Mouse (Mus musculus): Measurements from ENCODE around the gene Ksr2.

DNA sequence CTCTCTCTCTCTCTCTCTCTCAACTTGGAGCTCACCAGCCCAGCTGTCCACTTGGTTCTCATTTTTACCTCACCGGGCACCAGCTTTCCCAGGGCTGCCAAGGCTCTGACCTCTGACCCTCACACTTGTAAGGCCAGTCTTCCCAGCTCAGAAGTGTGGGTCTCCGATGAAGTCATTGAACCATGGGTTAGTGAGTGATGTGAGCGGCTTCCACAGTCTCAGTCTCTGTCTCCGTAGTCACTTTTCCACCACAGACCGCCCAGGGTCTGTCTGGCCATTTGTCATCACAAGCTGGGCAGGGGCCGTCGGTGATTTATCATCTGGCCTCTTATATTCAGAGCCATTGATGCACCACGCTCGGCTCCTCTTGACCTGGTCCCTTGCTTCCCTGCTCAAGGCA is 43.3 kb downstream of the Ksr2 start:
- no peak for TF ChIP-seq CTCF (conservative IDR thresholded peaks at IDR 0.05 in 1 of 2, IDR thresholded peaks at IDR 0.05 in 1 of 2; ENCODE audit: low read depth in 2 of 2, low read length in 2 of 2)
- no peak for TF ChIP-seq CHD2 (IDR thresholded peaks at IDR 0.05; ENCODE audit: low read length)
- no peak for TF ChIP-seq POLR2A (IDR thresholded peaks at IDR 0.05; ENCODE audit: low read depth, low read length)
- TF ChIP-seq TCF12 (IDR thresholded peaks at IDR 0.05; ENCODE audit: low read depth, low read length): no peak
- no peak for TF ChIP-seq GABPA (IDR thresholded peaks at IDR 0.05; ENCODE audit: insufficient replicate concordance, low read depth, low read length)
- TF ChIP-seq ELF1 (IDR thresholded peaks at IDR 0.05; ENCODE audit: low read depth, low read length): no peak
